Mouse (Mus musculus) ovary, postnatal 36 days (tissue): Measurements from ENCODE around the gene Mycbp2.

Experiments
- DNase-seq: peaks from one replicate; pipeline ENCODE4 v3.0.0; 2022; ENCODE audit warnings: low spot score, mixed read lengths

Gene Mycbp2

DNA sequence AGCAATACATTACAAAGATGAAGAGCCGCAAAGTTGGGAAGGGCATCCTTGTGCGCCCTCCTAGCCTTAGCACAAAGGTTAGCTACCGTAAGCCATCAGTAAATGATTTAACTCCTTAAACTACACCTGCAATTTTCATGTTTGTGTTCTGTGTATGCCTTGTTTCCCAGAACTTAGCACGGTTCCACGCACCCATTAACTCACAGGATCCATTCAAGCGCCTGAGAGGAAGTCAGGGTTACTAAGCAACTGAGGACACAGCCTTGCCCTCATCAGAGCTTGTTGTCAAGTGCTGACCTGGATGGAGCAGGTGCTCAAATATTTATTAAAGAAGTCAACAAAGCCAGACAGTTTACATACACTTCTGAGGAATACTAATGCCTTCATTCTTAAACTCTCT, 244.4 kb downstream of the Mycbp2 start:
- no peak for DNase-seq

DNA sequence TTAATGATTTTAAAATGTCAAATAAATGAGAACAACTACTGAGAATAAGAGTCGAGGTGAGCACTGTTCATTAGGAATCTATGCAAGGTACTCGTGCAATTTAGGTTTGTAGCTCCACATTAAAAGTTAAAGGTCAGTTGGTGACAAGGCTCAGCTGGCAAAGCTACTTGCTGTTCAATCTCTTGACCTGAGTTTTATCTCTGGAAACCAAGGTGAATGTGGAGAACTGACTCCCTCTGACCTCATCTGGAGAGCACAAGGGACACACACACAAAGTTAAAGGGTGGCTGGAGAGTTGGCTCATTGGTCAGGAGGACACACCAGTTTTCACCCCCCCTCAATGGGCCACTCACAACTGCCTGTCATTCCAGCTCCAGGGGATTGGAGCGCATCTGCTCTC, 245.4 kb downstream of the Mycbp2 start:
- DNase-seq, result no peak

DNA sequence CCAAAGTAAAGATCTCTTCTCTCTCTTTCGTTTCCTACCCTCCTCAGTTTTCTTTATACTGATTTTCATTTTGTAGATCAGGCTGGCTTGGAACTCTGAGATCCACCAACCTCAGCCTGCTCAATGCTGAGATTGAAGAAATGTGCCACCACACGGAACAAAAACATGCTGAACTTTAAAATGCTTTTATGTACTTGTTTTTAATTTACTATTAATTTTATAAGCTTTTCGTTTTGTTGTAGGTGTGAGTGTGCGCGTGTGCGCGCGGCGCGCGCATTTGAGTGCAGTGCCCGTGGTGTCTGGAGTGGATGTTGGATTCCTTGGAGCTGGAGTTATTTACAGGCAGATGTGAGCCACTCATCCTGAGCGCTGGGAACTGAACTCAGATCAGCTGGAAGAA, 246.3 kb downstream of the Mycbp2 start:
- DNase-seq, result no peak

DNA sequence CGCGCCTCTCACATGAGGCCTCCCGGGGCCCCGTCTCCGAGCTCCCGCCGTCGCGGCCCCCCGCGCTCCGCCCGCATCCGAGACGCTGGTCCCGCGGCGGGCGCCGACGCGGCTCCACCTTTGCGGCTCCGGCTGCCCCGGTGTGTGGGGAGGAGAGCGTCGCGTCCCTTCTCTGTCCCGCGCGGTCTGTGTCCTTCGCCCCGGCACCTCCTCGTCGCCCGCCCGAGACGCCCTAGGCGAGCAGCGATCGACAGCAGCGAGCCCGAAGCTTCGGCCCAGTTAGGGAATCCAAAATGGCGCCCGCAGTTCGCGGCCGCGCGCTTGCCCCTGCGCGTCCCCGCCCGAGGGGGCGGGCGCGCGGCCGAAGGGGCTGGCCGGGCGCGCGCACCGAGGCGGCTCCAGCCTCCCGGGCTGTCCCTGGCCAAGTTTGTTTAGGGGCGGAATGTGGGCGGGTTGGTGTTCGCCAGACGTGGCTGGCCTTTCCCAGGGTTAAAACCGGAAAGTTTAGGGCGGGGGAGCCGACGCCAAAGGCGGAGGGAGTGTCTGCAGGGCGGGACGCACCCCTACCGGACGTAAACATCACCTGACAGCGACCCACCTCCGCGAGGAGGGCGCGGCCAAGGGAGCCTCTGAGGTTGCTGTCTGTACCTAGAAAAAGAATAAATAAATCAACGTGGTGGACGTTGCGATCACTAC, 247.2 kb downstream of the Mycbp2 start, which contains the start of gene Fbxl3:
Fbxl3 (minus strand) TSS at position 329 of the 696 bp plus-strand sequence.
- DNase-seq, result peak; percentile 90

DNA sequence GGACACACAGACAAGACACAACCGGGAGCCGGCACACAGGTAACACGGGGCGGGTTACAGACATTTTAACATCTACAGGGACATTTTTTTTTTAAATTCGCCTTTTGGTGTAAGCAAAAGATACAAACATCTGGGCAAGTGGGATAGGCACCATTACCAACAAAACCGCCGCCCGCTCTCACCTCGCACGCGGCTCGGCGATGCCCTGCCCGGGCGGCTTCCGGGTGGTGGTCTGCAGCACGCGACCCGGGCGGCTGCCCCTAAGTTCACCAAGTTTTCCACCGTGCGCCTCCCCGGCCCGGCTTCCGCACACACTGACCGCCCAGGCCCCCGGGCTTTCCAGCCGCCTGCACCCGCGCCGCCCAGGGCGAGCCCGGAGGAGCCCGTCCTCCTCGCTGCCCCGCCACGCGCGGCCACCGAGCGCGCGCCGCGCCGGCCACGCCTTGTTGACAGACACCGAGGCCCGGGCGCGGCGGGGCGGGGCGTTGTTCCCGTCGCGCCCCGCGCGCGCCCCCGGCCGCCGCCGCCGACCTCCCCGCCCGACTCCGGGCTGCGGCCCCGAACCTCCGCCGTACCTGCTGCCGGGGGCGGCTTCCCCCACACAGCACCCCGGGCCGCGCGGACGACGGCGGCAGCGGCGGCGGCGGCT, 247.9 kb downstream of the Mycbp2 start:
- peak; percentile 88 for DNase-seq

DNA sequence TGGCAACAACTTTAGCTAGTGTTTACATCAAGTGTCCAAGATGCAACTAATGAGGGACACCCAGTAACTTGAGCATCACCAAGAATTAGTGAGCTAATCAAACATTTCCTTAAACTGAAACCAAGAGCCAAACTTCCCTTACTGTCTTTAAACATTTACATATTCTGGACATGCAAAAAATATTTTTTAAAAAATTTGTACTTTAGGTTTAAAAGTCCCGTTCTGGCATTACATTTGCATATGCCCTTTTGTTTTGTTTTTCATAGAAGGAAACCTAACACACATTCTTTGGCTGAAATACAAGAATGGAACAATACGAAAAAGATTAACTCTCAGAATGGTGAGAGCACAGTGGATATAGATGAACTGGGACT, 248.4 kb downstream of the Mycbp2 start:
- no peak for DNase-seq

DNA sequence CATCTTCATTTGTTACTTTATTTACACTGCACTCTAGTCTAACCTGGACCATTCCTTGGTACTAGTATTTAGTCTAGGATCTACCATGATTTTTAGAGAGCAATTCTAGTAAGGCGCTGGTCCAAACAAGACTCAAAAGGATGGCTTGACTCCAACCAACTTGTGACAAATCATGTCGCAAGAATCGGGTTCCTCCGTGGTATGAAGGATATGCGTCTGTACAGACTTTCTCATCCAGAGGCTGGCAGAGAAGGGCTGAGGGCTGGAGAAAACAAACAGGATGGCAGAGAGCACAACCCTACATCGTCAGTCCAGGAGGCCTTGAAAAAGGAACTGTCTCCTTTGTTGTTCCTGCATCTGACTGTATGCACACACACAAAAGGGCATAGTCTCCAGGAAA, 250.0 kb downstream of the Mycbp2 start:
- no peak for DNase-seq

DNA sequence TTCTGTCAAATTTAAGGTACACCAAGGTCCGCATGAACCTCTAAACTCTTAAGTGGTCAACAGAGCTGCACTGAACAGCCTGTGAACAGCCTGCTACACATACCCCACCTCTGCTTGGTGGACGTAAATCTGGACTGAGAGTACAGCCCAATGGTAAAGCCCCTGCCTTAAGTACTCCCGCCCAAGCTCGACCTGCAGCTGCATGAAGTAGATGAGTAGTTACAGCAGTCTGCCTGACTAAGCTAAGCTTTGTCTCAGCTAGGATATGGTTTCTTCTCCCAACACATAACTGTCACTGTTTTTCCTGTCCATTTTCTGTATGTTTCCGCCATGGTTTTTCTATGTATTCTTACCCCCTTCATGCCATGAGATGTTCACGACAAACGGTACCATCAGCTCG, 250.8 kb downstream of the Mycbp2 start:
- DNase-seq, result no peak

DNA sequence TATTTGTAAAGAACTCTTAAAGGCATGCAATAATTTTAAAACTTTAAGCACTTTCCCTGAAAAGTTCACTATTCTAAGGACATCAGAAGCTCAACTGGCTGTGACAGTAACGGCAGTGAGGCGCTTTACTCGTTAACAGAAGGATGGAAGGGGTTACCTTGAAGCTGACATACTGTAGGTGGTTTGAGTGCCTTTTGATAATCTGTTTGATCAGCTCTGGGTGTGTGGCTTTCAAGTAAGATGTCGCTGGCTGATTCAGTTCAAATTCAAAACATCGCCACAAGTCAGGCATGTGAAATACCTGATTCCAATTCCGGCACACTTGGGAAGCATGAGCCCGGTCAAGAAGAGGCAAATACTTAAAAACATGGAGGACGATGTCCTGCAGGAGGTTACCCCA, 251.6 kb downstream of the Mycbp2 start:
- DNase-seq, result no peak

DNA sequence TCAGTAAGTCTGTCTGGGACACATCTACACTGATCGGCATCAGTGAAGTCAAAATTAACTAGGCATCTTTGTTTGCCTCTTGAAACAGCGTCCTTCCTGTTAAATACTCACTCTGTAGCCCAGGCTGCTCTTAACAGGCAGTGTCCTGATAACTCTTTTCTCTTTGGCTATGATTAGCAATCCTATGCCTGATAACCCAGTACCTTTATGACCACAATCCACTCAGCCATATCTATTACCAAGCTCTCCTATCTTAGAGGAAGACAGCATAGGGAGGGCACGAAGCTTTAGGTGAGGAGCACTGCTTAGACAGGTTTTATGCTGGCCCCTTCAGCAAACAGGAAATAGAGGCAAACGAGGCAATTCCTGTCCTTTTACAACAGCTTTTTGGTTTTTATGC, 252.9 kb downstream of the Mycbp2 start:
- DNase-seq, result no peak

DNA sequence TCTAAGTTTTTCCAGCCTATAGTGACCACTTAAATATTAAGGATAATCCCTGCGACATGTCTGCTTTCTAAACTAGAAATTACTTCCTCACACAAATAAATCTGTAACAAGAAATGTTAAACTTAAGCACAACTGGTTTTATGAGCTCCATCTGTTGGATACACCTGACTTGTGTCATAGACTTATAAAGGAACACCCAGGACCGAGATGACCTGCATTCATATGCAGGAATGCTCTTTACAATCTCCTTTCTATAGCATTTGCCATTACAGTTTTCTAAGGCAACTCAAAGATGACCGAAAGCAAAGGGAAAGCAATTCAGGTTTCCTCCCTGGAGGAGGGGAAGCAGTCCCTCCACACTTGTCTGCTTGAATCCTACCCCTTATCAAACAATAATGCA, 253.4 kb downstream of the Mycbp2 start:
- DNase-seq, result no peak

DNA sequence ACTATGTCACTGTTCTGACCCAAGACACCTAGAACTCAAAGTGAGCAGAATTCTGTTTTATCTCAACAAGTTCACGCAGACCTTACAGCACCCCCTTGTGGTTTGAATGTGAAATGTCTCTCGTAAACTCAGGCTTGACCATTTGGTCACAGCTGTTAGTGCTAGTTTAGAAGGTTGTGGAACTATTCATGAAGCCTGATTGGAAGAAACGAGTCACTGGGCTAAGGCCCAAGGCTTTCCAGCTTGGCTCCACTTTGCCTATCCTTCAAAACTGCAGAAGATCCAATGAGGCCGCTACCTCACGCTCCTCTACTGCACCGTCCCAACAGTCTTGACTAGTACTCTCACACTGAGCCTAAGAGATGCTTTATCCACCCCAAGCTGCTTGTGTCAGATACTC, 258.0 kb downstream of the Mycbp2 start:
- DNase-seq, result no peak

DNA sequence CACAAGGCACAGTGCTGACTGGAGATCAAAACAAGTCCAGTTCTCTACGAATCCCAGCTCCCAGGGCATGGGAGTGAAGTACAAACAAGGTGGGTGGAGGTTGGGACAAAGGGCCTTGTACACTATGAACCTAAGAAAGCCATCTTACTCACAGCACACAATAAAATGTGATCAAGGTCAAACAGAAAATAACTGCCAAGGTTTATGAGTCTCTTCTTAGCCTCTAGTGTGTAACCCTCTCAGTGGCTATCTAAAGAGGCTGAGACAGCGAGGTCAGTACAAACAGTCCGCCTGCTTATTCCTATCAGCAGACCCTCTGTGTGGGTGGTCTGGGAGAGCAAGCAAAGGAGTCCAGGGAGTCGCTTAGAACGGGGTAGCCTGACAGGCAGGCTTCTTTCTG, 258.8 kb downstream of the Mycbp2 start:
- no peak for DNase-seq

DNA sequence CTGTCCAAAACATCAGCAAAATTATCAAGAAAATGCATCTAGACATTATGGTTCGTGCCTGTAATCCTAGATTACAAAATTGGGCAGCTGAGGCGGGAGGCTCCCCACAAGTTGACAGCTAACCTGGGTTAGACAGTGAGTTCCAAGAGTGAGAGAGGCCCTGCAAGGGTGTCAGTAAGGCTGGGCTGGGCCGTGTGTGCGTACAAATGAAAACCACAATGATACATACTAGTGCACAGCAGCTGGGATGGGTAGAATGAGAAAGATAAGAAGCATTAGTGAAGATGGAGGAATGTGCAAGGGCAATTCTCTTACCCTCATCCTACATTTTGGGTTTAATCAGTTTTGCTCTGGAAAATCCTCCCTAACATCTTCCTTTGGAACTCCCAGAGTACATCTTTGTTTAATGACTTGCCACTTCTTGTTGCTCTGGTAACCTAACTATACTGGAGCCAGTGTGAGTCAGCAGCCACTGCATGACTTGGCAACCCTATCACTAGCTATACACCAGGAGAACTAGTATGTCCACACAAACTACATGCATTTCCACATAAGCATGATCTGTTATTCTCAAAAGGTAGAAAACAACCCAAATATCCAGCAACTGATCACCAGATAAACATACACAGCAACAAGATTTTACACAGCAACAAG, 259.8 kb downstream of the Mycbp2 start:
- DNase-seq, result no peak

DNA sequence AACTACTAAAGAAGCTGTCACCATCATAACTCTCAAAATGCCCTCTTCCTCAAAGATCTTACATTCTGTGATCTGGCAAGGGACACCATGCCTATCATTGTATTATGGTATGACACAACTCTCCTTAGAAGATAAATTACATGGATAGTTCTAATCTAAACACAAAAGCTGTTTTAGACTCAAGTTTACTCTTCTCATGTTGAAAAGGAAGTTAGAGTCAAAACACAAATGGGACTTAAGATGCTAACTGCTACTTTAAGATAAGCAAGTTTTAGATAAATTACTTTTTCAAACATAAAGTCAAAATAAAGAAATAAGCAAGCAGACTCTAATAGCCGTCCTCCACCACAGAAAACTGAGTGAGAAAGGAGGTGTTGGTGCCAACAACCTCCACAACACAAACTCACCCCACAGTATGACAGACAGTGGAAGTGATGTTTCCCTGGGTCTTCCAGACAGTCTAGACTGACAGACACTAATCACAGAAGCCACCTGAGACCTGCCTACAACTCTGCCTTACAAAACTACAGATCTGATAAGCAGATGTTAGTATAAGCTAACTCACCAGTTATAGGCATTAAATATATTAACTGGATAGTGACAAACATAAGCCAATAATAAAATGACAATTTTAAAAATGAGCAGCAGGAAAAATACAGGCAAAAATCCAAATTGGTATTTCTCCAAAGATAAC, 260.6 kb downstream of the Mycbp2 start:
- DNase-seq, result no peak

DNA sequence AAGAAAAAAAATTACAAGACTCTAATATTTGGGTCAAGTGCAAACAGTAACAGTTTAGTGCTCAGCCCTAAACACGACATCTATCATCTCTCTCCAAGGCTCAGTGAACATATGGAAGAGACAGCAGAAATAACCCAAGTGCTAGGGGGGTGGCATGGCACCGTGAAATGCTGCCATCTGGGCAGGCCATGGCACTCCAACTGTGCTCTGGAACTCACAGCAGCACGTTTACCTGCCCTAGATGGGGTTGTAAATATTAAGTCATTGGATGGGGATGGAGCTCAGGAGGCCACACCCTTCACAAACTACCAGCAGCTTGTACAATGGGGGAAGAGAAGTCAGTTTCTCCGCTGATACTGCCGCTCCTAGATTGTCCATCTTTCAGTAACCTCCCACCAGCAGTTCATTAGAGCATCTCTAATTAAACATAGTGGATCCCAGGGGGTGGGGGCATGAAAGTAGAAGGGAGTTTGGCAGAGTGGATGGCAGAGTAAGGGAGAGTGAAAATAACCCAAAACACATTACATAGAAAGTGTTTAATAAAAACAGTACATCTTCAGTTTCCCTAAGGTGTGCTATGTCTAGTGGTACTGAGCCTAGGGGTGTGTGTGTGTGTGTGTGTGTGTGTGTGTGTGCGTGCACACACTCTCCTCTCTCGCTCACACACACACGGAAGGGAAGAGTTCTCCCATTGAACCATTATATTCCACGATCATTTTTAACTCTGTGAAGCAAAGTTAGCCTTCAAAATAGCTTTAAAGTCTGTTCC, 267.2 kb downstream of the Mycbp2 start:
- DNase-seq, result no peak

DNA sequence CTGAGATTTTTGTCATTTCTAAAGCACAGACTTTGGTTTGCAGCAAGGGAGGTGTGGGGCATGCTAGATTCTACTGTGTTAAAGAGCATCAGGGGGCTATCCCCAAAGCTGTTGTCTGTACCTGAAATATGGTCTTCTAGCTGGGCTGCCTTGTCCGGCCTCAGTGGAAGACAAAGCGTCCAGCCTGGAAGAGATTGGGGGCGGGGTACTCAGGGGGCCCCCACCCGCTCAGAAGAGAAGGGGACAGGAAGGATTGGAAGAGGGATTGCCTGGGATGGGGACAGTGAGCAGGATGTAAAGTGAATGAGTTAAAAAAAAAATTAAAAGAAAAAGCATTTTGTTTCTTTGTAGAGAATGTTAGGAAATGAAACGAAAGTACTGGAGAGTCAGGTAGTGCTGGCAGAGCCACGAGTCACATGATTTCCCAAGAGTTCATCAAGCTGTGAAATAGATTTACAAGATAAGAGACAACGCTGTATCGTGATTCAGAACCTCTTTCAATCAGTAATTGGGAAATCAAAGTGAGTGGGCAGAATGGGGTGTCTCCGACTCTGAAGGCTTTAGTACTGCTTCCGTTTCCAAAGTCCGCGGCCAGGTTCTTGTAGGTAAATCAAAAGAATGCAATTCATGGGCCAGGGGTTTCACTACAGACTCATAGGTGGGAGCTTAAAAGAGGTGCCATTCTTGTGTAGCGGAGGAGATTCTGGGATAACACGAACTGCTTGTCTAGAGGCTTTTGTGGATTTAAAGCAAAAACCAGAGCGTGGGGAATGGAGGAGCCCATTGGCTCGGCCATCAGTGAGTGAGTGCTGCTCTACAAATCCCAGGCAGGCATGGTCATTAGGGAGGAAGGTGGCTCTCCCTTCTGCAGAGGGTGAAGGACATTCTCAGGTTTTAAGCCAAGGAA, 268.4 kb downstream of the Mycbp2 start:
- DNase-seq, result no peak

DNA sequence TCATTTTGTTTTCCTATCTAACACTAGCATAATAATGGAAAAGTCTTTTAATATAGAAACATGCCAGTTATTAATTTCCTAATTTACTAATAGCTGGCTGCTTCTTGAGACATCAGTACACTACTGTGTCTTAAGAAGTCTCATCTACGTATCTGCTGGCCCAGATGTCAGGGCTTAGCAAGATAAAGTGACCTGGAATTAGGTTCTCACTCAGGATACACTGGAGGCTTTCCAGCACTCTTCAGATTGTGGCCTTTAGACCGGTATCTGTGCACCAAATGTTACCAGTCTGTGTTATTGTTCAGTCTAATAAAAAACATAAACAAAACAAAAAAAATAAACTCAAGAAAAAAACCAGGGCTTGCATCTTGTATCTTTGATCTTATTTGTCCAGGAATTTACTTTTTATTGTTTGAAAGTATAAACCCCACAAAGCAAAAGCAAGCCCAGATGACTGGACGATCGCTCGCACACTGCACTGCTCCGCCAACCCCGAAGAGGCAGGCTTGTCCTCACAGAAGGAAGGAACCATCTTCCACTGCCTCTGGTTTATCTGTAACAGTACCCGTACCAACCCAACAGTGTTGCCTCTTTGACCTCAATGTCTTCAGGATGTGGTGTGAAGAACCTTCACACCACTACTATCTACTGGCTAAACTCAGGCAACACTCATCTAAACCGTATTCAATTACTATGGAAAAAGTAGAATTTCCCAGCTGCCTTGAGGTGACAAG, 269.2 kb downstream of the Mycbp2 start:
- no peak for DNase-seq

DNA sequence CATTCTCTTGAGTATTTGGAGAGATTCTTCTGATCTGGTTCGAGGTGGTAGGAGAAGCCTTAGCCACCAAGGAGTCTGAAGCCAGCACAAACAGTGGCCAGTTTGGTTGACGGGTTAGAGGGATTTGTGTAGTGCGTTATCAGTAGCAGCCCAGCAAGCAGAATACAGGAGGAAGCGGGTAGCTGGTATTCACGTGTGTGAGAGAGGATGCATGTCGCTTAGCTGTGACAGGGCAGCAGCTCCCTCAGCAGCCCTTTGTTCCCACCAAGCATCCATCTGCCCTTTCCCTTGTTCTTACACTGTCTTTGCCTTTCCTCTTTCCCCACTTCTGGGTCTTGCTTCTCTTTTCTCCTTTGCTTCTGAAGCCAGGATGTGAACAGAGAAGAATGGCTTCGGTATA, 271.4 kb downstream of the Mycbp2 start:
- no peak for DNase-seq

DNA sequence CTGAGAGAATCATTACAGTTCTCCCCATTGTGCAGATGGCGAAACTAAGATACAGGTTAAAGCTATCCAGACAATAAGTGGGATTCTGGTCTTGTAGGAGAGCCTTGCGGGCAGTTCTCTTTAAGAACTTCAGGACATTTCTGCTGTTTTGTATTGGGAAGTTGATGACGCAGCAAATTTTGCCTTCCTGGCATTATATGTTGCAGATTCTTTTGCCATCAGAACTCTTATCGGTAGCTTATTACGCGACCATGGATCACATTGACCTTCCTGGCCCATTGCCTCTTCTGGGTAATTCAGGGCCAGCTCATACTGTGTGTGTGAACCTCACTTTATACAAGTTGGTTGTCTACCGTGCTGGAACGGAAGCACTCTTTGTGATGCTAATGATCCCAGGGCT, 272.8 kb downstream of the Mycbp2 start:
- DNase-seq, result no peak
